Mouse (Mus musculus) embryo, embryonic 11 days (tissue): ENCODE results near the gene Igsf21.

Experiments used
- DNase-seq: peaks from one replicate; pipeline ENCODE4 v3.0.0-alpha.2; 2015

Igsf21 gene

GRCm38 (mm10) chr4:140140485-140140884, 106.1 kb downstream of the Igsf21 start:
- DNase-seq = no peak

DNA sequence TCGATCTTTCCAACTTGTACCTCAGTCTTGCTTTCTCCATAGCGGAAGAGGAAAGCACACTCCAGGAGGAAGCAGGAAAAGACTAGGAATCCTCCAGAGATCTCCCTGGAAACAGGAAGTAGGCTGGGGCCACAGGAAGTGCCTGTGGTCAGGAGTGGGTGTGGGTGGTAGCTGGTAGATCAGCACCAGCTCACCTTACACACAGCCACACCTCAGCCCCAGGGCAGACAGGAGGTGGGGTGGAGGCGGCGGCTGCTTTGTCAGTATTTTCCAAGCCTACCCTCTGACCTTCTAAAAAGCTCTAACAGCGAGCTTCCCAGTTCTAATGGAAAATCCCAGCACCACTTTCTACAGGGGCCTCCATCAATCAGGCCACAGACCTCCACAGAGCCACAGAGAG, 107.7 kb downstream of the Igsf21 start:
- DNase-seq = no peak

DNA sequence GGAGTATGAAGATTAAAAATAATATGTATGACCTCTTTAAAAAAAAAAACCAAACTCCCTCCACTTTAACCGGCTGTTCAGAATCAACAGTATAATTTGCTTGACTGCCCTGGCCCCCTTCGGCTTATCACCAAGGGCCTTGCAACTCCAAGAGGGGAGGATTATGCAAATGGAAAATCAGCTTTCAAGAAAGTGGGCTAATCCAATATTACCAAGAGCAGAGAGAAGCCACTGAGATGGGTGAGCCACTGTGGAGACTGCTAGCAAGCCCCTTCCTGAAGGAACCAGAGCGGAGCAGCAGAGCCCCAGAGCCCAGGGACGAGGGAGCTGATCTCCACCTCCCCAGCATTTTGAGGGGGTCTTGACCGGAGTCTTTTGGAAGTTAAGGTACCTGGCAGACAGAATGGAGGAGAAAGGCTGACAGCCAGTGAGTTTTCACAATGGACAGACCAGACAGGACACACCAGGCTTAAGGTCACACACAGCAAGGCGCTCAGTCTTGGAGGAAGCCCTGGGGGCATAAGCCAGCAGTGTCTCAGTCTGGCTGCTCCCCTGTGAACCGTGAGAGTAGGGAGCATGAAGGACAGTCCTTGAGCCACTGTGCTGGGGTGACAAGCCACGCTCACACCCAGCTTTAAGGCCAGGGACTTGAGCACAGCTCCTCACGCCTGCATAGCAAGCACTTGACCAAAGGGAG, 114.8 kb downstream of the Igsf21 start:
- peak; percentile 18 for DNase-seq

- peak; percentile 64 for DNase-seq
These were observed 115.4 kb downstream of the Igsf21 start for GRCm38 (mm10) chr4:140131201-140131600.

DNA sequence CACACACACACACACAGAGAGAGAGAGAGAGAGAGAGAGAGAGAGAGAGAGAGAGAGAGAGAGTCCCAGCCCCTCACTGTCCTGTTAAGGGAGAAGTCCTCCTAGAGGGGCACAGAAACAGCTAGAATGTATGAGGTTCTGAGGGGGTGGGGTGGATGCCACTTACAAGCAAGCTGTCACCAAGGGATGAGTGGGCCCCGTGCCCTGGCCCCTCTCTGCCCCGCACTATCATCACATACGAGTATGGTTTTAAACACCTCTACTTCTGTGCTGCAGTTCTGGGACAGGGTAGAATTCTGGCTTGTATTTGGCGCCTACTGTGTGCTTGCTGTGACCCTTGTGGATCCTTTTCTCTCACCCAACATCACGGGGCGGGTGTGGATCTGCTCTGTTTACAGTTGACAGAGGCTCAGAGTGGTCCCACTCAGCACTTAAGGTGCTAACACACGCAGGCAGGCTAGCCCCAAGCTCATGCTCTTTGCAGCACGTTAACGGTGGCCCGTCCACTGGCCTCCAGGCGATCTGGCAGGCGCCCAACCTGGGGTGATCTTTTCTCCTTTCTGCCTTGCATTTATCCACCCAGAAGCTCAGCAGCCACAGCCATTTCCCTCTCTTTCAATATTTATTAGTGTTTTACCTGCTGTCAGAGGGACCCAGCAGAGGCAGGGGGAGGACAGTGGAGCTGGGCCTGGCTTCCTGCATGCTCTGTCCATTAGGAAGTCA, 116.9 kb downstream of the Igsf21 start:
- DNase-seq = no peak

DNA sequence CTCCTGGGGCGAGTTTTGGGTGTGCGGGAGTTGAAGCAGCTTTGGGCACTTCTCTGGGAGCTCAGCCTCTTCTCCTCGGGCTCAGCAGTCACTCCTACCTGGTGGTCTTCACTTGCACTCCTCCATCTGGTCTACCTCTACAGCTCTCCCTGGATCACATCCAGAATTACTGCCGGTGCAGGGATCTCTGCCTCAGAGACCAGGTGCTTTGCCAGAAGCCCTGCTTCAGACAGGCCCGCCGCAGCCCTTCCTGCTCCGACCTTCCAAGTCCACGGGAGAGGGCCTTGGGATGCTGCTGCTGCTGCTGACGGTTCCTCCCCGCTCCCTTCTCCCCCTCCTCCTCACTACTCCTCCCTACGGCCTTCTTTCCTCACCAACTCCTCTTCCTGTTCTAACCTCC, 118.5 kb downstream of the Igsf21 start:
- no peak for DNase-seq

- no peak for DNase-seq
These were observed 120.8 kb downstream of the Igsf21 start for GRCm38 (mm10) chr4:140125806-140126205.

DNA sequence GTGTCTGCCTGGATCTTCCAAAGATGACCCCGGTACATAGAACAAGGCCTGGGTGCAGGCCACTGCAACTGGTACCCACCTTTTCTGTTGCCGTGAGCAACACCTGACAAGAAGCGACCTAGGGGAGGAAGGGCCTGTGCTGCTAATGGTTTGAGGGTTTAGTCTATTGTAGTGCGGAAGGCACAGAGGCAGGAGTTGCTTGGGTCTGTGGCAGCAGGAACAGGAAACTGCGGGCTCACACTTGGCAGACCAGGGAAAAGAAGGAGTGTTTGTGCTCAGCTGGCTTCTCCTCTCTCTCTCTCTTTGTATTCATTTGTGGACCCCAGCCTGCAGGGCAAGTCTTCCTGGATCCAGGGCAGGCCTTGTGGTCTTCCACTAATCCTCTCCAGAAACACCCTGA, 124.0 kb downstream of the Igsf21 start:
- DNase-seq = no peak

DNA sequence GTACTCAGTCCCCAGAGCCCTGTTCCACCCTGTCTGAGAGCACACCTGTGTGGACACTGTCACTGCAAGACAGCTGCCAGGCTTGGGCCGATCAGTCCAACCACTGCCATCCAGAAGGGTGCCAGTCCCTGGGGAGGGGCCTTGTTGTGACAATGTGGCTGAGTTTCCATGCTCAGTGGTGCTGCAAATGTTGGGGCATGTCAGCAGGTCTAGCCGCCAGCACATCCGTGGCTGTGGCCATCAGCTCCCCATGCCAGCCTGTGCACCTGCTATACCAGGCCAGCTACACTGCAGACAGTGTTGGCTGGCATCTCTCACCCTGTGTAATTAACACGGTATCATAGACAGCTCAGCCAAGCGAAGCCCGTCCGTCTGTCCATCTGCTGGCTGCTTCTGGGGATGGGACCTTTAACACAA, 129.3 kb downstream of the Igsf21 start:
- DNase-seq = no peak

GRCm38 (mm10) chr4:140115756-140116155, 130.8 kb downstream of the Igsf21 start:
- DNase-seq = no peak

GRCm38 (mm10) chr4:140115053-140115452, 131.5 kb downstream of the Igsf21 start:
- no peak for DNase-seq

DNA sequence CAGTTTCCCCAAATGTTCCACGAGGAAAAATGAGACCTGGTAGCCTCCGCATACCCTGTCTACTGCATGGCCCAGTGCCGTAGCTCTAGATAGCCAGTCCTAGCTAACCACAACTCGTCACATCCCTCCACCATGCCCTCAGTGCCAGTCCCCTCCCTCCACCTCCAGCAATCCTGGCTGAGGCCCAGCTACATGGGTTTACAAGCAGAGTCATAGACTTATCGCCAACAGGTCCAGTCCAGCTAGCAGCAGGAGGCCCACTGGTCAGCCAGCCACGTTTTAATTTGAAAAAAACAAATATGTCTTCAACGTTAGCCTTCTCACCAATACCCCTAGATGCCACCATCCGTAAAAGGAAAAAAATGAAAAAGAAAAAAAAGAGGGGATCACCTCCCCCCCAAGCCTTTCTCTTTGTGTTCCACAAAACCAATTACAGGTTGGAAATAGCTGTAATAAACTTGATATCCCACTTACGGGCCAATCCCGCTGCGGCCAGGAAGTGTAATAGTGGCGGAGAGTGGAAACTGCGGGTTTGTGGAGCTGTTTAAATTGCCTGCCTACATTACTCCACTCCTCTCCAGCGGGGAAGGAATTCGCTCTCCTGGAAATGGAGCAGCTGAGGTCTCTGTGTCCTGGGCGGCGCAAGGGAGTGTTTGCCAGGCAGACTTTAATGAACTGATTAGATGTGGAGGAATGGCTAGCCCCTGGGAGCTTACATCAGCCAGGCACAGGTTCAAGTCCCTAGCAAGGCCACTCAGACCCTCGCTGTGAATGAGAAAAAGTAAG, 132.7 kb downstream of the Igsf21 start:
- no peak for DNase-seq

DNA sequence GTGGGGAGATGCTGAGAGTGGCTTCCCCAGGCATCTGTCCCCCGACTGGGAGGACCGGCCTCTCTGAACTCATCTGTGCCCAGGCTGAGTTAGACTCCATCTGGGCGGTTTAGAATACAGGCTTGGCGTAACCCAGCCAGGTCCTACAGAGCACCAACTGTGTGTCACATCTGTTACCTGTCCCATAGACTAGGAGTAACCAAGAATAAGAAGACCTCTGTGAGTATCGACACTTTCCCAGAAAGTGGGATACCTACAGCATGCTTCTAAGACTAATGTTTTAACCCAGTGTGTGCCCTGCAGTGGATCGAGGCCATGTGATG, 137.0 kb downstream of the Igsf21 start:
- DNase-seq = no peak

- DNase-seq = peak; percentile 36
These were observed 137.5 kb downstream of the Igsf21 start for GRCm38 (mm10) chr4:140108871-140109625.

DNA sequence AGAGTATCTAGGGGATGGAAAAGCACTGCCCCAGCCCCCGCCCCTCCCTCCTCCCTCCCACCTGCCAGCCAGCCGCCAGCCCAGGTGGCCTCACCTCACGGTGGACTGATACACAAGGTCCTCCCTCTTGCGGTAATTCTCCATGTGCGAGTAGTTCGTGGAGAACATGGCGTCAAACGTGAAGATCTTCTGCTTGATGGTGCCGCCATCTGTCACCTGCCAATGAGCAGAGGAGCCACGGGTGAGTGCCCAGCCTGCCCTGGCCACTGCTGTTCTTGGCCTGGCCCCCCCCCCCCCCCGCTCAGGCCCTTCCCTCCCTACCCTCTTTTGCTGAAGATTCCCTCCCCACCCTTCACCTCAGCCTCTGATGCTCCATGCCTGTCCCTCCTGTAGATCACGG, 139.4 kb downstream of the Igsf21 start:
- no peak for DNase-seq

DNA sequence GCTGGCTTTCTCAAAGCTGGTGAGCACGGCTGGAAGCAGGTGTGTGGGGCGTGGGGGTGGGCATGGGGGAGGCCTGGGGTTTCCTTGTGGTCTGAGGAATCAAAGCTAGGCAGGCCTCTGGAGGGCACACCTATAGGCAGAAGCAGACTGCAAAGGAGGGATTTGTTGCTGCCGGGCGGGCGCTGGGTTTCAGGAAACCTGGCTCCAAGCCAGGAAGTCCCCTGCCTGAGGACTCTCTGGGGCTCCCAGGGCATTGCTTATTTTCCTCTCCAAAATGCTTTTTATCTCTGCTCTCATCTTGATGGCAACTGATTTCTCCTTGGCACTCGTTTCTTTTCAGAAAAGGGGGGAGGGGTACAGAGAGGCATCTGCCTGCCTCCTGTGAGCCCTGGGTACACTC, 141.8 kb downstream of the Igsf21 start:
- no peak for DNase-seq

GRCm38 (mm10) chr4:140103341-140104027, 143.1 kb downstream of the Igsf21 start:
- DNase-seq = peak; percentile 82

DNA sequence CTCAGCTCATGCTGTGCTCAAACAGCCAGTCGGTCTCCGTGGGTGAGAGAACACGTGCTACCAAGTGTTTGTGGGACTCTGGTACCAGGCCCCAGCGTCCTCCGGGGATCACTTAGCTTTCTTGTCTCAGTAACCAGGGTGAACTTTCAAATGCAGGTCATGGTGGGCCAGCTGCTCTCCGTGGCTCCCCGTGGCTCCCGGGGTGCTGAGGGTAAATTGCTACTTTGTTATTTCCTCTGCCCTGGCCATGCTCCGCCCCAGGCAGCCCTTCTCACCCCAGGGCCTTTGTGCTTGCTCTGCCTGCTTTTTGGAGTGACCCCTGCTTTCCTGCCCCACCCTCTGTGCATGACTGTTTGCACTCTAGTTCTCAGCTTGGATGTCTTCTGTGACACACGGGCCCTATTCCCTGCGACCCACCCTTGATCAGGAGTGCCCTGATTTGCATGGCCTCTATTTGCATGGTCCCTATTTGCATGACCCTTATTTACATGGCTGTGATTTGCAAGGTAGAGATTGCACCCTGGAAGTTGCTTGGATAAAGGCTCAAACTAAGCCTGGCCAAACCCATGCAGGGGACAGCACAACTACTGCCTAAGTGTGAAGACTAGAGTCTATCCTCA, 143.9 kb downstream of the Igsf21 start:
- DNase-seq = peak; percentile 19

GRCm38 (mm10) chr4:140101106-140101505, 145.5 kb downstream of the Igsf21 start:
- peak; percentile 69 for DNase-seq

DNA sequence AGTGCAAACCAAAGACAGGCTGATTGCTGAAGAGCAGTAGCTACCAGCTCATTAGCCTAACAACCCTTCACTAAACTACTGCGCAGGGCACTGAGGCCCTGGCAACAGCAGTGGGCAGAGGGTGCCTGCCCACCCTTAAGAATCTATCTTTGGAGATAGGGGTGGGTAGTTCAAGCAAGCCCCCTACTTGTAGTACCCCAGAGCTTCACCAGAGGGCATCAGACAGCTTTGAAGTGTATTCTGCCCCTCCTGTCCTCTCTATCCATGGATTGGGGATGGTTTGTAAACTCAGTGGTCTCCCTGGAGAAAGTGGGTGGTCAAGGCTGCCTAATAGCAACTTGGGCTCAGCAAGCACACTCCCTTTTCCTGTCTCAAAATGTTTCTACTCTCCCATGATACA, 146.4 kb downstream of the Igsf21 start:
- DNase-seq = peak; percentile 47

- no peak for DNase-seq
These were observed 150.3 kb downstream of the Igsf21 start for GRCm38 (mm10) chr4:140096283-140096682.

DNA sequence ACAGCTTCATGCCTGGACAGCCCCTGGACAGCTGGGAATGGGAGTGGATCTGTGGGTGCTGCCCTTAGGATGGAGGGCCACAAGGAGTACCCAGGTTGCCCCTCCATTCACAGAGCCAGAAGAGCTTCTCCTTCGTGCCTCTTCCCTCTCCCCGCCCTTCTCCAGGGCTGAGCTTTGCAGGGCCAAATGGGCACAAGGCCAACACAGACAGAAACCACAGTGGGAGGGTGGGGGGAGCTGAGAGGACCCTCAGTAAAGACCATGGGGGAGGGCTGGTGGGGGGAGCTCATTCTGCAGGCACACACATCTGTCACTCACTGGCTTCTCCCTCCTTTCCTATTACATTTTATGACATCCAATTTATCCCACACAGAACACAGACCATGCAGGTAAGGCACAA, 151.7 kb downstream of the Igsf21 start:
- DNase-seq = no peak
